8 mouse cellular contexts compared by ENCODE assay signal in genomic region chr6:116337835-116338501, GRCm38 (mm10). TPM values are rescaled to one million over a fixed set of nuclear protein-coding genes. Genes with fewer than 3 reads are reported as not detected.
A peak's percentile ranks its signal among the peaks of the same experiment; 100 is the strongest.
DNase-seq lines count a peak whose midpoint lies in the region; ATAC-seq and TF ChIP-seq lines count a peak whose summit lies in the region.

TSS of gene March8 (plus strand) at chr6:116338024.

- TF ChIP-seq CTCF in cortical plate, adult 2 months (IDR thresholded peaks at IDR 0.05; ENCODE audit: extremely low read depth, insufficient read depth, low read length): no peak

- 0 out of 2 replicates have a peak, but pooled peaks cover 2% of the 10 kb centered on the region for H3K4me1 ChIP-seq in cortical plate, adult 2 months (ENCODE audit: control insufficient read depth, insufficient read depth, low read length)

- peak; percentile 36 for ATAC-seq in activated CD4-positive, CD25-positive, alpha-beta regulatory T cell, adult 4 months
- ATAC-seq in megakaryocyte progenitor cell, adult 5-6 weeks (replicated peaks; ENCODE audit: poor library complexity): peak; percentile 83

- H3K4me3 ChIP-seq in cortical plate, adult 2 months (ENCODE audit: insufficient read depth, low read length): peak within 1 kb of the TSS; percentile 61

- peak; percentile 88 to 93 for DNase-seq in gastrocnemius, adult 8-10 months (ENCODE audit: low spot score in 2 of 2)
- DNase-seq in hindlimb bud, embryonic 11.5 days (ENCODE audit: extremely low spot score, low read depth, low spot score): peak; percentile 67
- peak; percentile 56 to 82 for DNase-seq in left cerebral cortex, adult 9 months (ENCODE audit: low spot score in 2 of 2)
- peak; percentile 88 for DNase-seq in right cerebral cortex, postnatal 14 days
- peak; percentile 86 to 92 for DNase-seq in urinary bladder, postnatal 36 days (ENCODE audit: low spot score in 2 of 2)

- TF ChIP-seq POLR2A in cortical plate, adult 2 months (IDR thresholded peaks at IDR 0.05; ENCODE audit: extremely low read depth, insufficient read depth, low read length): peak; percentile 61

- H3K27ac ChIP-seq in cortical plate, adult 2 months (ENCODE audit: insufficient read depth, low read length): peak within 1 kb of the TSS; percentile 44; the same call in 1 of the 2 replicates

RNA-seq across cellular contexts. Expression of gene March8, which starts in this region (rescaled TPM):
- polyA plus RNA-seq in activated CD4-positive, CD25-positive, alpha-beta regulatory T cell, adult 4 months (2017; shearing (Covaris generic)): under 1 TPM; 0.13 to 0.40 TPM
- 56.6 and 61.6 TPM in 2 replicates for polyA plus RNA-seq in cortical plate, adult 2 months (2012; rRNA removed)
- 10 to 100 TPM; 24.6 to 36.1 (median 30.6) TPM for total RNA-seq in gastrocnemius, adult 8-10 months (2022)
- 11.1 and 15.6 TPM in 2 replicates for total RNA-seq in megakaryocyte progenitor cell, adult 5-6 weeks (2015)
- total RNA-seq in megakaryocyte progenitor cell, adult 5-6 weeks (2017): 18.1 and 29.2 TPM in 2 replicates

Comparison
In these comparisons a context has a peak if more than half of its experiments do, and no peak if none do; other contexts are left out.
1. Peak in every context shown above with its lines: DNase-seq, ATAC-seq, H3K4me3 ChIP-seq and H3K27ac ChIP-seq.
2. RNA of gene March8 (polyA plus RNA-seq): 56.6 to 61.6 TPM in cortical plate, adult 2 months; 0.13 to 0.40 TPM in activated CD4-positive, CD25-positive, alpha-beta regulatory T cell, adult 4 months; every median in the first group is over 10 times any median in the second.
3. Peak in ATAC-seq in activated CD4-positive, CD25-positive, alpha-beta regulatory T cell, adult 4 months; RNA of the gene not detected or under 1 TPM.